In genomic region chr17:78206421-78206820, GRCm38 (mm10) we compare ENCODE assay signal across 12 mouse cellular contexts. TPM values are rescaled to one million over a fixed set of nuclear protein-coding genes. Genes with fewer than 3 reads are reported as not detected.
DNase-seq lines count a peak whose midpoint lies in the region; ATAC-seq lines count a peak whose summit lies in the region.
"Had no signal": no experiment of that assay in that cellular context is flagged by ENCODE, and none has a peak within 500 bp of the region (broad histone marks: within the 10 kb centered on the region; RNA-seq: fewer than 3 reads in every experiment).

No protein-coding gene starts in this region.

- H3K27ac ChIP-seq in kidney, embryonic 16.5 days (ENCODE audit: low read length), result no peak overlapping the region
- H3K27ac ChIP-seq in limb, embryonic 13.5 days, result peak overlapping the region; percentile 22; the same call in 1 of the 2 replicates
- H3K27ac ChIP-seq: forebrain, embryonic 12.5 days; hindbrain, embryonic 15.5 days had no signal

- no peaks in the 10 kb centered on the region for H3K9me3 ChIP-seq in kidney, embryonic 16.5 days (ENCODE audit: low read length)
- H3K9me3 ChIP-seq in limb, embryonic 13.5 days, result no peaks in the 10 kb centered on the region
- H3K9me3 ChIP-seq: forebrain, embryonic 12.5 days; hindbrain, embryonic 15.5 days had no signal

- H3K27me3 ChIP-seq in kidney, embryonic 16.5 days (ENCODE audit: insufficient read depth, low read length), result no peaks in the 10 kb centered on the region
- H3K27me3 ChIP-seq in limb, embryonic 13.5 days, result no peaks in the 10 kb centered on the region
- H3K27me3 ChIP-seq: forebrain, embryonic 12.5 days; hindbrain, embryonic 15.5 days had no signal

- no peak overlapping the region for H3K9ac ChIP-seq in kidney, embryonic 16.5 days (replicated peaks; ENCODE audit: low read length)
- no peak overlapping the region for H3K9ac ChIP-seq in limb, embryonic 13.5 days
- H3K9ac ChIP-seq: forebrain, embryonic 12.5 days; hindbrain, embryonic 15.5 days had no signal

- WGBS in kidney, embryonic 16.5 days, result 20% methylated on average over 2 of the region's 2 CpGs
- 22% methylated on average over 2 of the region's 2 CpGs for WGBS in limb, embryonic 13.5 days

- H3K36me3 ChIP-seq in kidney, embryonic 16.5 days (ENCODE audit: insufficient read depth, low read length), result no peaks in the 10 kb centered on the region
- no peaks in the 10 kb centered on the region for H3K36me3 ChIP-seq in limb, embryonic 13.5 days
- H3K36me3 ChIP-seq: forebrain, embryonic 12.5 days; hindbrain, embryonic 15.5 days had no signal

- no peak for ATAC-seq in kidney, embryonic 16.5 days (ENCODE audit: low FRiP score, low TSS enrichment)
- no peak for ATAC-seq in limb, embryonic 13.5 days (ENCODE audit: low FRiP score, low read depth)

- DNase-seq in adrenal gland, postnatal 10 days, result peak; percentile 57
- no peak for DNase-seq in adrenal gland, postnatal 25 days
- DNase-seq in kidney, adult 9 months, result peak; percentile 60
- DNase-seq in testis, postnatal 10 days (ENCODE audit: low spot score), result peak; percentile 70
- DNase-seq in spleen, adult 18-20 months, result no peak
- no peak for DNase-seq in gastrocnemius, postnatal 10 days
- DNase-seq: liver; thymus, adult 18-20 months had no signal

- H3K4me1 ChIP-seq in kidney, embryonic 16.5 days (ENCODE audit: insufficient read depth, low read length), result peaks cover 60% of the 10 kb centered on the region
- H3K4me1 ChIP-seq in limb, embryonic 13.5 days, result peaks cover 81% of the 10 kb centered on the region

- H3K4me2 ChIP-seq in kidney, embryonic 16.5 days (replicated peaks; ENCODE audit: low read depth, low read length), result no peak overlapping the region
- peak overlapping the region; percentile 19; the same call in 1 of the 2 replicates for H3K4me2 ChIP-seq in limb, embryonic 13.5 days (replicated peaks)
- H3K4me2 ChIP-seq: forebrain, embryonic 12.5 days; hindbrain, embryonic 15.5 days had no signal

- H3K4me3 ChIP-seq in kidney, embryonic 16.5 days (ENCODE audit: low read length), result no peak overlapping the region
- H3K4me3 ChIP-seq in limb, embryonic 13.5 days, result no peak overlapping the region
- H3K4me3 ChIP-seq: forebrain, embryonic 12.5 days; hindbrain, embryonic 15.5 days had no signal

RNA-seq across cellular contexts. Expression of gene Crim1, which starts 6.4 kb away (rescaled TPM):
- total RNA-seq in adrenal gland, postnatal 10 days (2021), result 10 to 100 TPM; 28.1 to 31.4 TPM
- 38.5 and 45.9 TPM in 2 replicates for total RNA-seq in adrenal gland, postnatal 25 days (2021)
- polyA plus RNA-seq in kidney, embryonic 16.5 days (2015; fragmentation: Nextera tagmentation; extraction: Ambion mirVana), result 5.3 and 5.4 TPM in 2 replicates
- polyA plus RNA-seq in limb, embryonic 13.5 days (2015; fragmentation: Nextera tagmentation; extraction: Ambion mirVana), result 7.0 and 7.4 TPM in 2 replicates
- total RNA-seq in gastrocnemius, postnatal 10 days (2021), result 10 to 100 TPM; 19.8 to 22.5 TPM

Comparison
In these comparisons a context has a peak if more than half of its experiments do, and no peak if none do; other contexts are left out.
1. DNase-seq: peak in adrenal gland, postnatal 10 days (single experiment), kidney, adult 9 months (single experiment) and testis, postnatal 10 days (single experiment); none in adrenal gland, postnatal 25 days (single experiment), spleen, adult 18-20 months (0 of 2) and gastrocnemius, postnatal 10 days (single experiment).